Mouse (Mus musculus) urinary bladder, adult 2 months (tissue): ENCODE results near the gene Kdelr2. TPM values are rescaled to one million over a fixed set of nuclear protein-coding genes. Genes with fewer than 3 reads are reported as not detected.

Source experiments
- DNase-seq: peaks from one replicate; pipeline ENCODE4 v3.0.0; 2022; ENCODE audit warnings: low spot score
- polyA plus RNA-seq: library from polyadenylated mRNA; depleted of rRNA; stranded (reverse); fragments of >200 nt; gene quantifications from 2 replicates; pipeline ENCODE4 v1.2.3, GENCODE M21; 2012

Gene Kdelr2
- polyA plus RNA-seq, 1 experiment, result 105 TPM

DNA sequence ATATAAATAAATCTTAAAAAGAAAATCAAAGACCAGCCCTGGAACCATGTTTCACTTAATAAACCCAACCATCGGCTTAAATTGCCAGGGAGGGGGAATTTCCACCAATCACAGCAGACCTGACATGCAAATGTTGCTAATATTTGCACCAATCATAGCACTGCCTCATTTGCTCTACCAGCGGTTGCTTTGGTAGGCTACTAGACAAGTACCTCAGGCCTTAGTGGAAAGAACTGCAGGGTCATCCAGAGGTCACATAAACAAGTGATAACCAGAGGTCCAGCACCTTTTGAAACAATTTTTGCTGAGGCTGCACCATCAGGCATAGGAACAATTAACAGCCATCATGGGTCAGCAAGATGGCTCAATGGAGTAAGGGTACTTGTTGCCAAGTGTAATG lies 2.1 kb upstream of the Kdelr2 start:
- DNase-seq, result no peak

DNA sequence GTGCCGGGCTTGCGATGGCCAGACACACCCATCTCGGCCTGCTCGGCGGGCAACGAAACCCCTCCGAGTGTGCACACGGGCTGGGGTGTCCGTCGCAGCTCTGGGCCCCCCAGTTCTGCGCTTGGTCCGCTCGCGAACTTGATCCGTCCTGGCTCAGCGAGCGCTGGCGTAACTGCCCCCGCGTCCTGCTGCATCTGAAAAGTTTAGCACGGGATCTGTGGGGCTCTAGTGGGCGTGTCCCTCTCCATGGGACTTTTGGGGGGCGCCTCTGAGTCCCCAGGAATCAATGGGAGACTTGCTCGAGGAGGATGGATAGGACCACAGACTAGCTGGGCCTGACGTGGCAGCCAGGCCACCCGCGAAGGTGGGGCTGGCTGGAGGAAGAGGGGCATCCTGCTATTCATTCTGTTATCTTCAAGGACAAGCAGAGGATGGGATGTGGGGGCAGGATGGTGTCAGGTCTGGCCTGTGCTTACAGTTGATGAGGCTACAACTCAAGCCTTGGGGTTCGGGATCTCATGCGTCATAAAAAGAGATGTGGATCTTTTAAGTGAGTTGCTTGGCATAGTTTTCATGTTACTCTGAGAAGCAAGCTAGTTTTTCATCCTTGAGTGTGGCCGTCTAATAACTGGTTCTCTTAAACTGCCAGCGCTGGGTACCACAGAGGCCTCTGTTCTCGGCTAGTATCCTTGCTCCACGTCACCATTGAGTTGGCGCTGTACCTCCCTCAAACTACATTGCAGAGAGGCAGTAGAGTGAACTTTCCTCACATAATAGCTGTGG lies 701 bp downstream of the Kdelr2 start:
- DNase-seq, result no peak

DNA sequence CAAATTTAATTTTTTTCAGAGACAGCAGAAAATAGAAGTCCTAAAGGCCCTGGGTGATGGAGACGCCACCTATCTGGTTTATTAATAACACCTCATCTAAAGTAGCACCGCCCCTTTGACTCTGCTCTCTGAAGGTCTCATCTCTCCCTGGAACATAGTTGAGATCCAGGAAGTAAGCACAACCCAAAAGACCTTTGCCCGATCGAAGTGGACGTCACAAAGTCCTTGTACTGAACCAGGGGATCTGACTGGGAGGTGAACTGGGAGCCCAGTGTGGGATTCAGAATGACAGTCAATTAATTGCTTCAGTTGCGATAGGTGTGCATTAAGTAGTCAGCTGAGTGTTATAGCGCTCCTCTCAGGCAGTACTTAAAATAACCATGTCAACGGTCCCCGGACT lies 1.6 kb downstream of the Kdelr2 start:
- no peak for DNase-seq

DNA sequence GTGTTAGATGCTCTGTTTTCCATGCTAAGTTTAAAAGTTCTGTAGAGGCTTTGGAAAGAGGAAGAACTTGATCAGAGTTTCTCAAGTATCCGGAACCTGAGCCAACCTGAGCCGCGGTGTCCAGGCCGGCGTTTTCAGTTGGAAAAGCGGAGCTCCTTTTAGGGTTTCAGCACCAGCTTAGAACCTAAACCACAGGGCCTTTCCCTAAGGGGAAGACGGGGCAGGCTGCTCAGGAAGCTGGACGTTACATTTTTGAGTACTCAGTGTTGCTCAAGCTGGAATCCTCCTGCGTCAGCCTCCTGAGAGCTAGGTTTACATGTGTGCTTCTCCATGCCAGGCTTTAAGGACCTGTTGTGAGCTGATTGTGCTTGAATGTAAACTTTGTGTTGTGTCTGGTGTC lies 2.9 kb downstream of the Kdelr2 start:
- DNase-seq, result no peak

DNA sequence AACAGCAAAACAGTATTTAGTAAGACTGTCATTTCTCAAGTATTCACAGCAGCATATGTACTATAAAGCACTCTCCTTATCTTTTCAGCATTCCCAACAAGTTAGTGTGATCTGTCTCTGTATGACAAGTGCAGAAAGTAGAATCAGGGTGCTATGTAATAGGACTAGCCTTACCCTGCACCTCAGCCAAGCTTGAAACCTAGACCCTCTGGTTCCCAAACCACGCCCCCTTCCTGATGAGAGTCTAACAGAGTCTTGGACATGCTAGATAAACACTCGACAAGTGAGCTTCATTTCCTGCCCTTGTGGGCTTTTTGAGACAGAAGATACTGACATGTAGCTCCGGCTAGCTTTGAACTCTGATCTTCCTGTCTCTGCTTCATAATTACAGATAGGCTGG lies 5.6 kb downstream of the Kdelr2 start:
- DNase-seq, result no peak

DNA sequence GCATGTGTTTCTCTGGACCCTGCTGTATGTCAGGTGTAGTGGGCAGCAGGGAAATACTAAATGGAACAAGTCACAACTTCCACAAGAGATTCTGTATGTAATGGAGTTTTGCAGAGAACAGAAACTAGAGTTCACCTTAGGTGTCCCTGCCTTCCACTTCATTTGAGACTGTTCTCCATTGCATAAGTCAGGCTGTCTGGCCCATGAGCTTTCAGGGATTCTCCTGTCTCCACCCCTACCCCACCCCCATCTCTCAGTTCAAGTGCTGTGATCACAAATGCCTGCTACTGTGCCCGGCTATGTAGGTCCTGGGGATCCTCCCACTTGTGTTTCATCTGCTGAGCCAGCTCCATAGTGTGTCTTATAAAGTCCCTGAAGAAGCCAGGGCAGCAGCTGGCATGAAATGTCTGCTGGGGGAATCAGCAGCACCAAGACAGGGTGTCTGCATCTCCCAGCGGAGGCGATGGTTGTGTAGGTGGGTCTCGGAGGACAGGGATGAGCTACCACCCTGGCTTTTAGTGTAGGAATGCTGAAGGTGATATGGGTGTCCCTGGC lies 7.3 kb downstream of the Kdelr2 start:
- no peak for DNase-seq

DNA sequence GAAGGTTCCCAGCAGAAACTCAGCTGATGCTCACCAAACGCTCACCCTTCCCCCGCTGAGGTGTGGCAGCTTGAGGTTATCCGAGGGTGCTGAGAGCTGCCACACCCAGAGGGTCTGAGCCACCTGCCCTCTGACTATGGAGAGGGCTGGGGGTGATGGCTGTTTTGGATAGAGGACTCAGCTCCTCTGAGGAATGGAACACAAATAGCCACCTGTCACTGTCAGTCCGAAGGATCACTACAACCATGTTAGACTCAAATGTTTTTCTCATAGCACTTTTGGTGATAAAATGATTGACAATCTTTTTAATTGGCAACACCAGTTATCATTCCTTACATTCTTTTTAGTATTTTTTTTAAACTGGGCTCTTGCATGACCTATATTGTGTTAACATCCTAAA lies 17.8 kb downstream of the Kdelr2 start:
- DNase-seq, result no peak

DNA sequence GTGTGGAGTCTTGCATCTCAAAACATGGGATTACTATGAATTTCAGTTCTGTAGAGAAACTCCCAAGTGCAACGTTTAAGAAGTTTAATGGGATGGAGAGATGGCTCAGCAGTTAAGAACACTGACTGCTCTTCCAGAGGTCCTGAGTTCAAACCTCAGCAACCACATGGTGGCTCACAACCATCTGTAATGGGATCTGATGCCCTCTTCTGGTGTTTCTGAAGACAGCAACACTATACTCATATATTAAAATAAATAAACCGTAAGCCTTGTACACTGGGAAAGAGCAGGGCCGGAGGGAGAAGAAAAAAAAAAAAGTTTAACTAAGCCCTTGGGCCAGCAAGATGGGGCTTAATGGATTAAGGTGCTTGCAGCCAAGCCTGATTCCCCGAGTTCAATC lies 19.4 kb downstream of the Kdelr2 start:
- no peak for DNase-seq

DNA sequence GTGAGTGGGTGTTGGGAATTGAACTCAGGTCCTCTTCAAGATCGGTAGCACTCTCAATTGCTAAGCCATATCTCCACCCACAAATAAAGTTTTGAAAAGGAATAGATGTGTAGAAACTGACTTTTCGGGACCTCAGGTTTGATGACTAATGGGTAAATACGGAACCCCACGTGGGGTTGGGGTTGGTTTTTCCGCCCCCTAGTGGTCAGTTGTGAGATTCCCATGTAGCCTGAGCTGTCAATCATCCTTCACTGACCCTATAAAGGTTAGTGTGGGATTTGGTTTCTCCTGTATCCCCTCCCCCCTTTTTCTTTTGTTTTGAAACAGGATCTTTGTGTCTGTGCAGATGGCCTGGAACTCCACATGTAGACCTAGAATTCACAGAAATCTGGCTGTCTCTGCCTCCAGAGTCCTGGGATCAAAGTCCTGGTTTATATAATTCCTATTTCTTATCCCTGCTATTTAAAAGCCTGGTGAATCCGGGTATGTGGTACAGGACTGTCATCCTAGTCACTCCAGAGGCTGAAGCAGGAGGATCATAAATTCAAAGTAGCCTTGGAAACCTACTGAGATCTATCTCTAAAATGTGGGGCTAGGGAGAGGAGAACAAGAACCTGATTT lies 20.4 kb downstream of the Kdelr2 start:
- no peak for DNase-seq

DNA sequence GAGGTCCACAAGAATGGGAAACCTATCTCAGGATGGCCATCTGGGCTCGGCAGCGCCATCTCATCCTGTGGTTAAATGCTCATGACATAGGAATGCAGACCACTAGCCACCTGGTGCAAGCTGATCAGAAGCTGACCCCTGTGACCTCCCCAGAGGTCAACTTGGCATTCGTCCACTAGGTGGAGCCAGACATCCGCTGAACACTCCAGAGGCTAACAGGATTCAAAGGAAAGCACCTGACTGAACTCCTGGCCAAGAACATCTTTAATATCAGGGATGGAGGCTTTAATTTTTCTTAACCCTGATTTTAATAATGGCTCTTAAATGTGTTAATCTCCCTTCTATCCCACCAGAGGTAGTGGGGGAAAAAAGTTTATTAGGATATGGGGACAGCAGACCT lies 30.8 kb downstream of the Kdelr2 start:
- no peak for DNase-seq

DNA sequence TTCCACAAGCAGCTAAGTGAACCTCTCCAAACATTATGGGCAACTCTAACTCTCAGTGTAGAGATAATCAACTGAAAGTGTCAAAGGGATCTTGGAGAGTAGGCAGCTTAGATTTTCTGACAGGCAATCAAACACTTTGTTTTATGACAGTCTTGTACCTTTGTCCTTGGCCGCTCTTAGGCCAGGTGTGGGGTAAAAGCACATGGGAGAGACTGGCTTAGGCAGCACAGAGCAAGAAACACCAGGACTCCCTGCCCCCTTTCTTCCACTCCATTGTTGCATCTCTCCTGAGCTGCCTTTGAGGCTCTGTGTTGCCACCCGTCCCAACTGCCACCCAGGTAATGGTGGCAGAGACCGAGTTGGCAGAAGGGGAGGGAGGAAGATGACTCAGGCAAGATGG lies 37.7 kb downstream of the Kdelr2 start:
- no peak for DNase-seq

DNA sequence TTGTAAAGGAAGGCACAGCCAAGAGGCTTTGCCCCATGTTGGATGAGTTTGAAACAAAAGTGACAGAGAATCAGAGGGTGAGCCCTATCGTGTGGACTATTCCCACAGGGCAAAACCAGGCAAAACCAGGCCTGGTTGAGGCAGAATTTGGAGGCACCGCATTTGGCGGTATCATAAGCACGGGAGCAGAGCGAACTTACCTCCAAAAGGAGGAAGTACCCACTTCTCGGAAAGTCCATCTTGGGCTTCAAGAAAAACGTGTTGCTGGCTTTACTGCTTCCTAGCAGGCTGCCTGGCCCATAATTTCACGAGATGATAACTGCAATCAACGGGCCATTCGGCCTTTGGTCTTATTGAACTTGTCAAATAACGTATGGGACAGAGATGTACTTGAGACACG lies 38.1 kb downstream of the Kdelr2 start:
- no peak for DNase-seq

DNA sequence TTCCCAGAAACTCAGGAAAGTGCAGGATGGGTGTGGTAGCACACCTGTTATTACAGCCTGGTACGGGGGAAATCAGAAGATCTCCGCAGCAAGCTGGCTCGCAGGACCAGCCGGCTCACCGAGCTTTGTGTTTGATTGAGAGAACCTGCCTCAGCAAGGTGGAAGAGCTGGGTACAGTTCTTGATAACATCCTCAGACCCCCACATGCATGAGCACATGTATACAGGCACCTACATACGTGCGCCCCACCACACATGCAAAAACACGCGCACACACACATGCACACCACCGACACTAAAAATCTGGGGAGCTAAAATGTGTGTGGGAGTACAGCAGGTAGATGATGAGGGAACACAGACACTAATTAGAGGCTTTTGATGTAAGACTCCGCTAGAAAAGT lies 60.0 kb downstream of the Kdelr2 start:
- no peak for DNase-seq

DNA sequence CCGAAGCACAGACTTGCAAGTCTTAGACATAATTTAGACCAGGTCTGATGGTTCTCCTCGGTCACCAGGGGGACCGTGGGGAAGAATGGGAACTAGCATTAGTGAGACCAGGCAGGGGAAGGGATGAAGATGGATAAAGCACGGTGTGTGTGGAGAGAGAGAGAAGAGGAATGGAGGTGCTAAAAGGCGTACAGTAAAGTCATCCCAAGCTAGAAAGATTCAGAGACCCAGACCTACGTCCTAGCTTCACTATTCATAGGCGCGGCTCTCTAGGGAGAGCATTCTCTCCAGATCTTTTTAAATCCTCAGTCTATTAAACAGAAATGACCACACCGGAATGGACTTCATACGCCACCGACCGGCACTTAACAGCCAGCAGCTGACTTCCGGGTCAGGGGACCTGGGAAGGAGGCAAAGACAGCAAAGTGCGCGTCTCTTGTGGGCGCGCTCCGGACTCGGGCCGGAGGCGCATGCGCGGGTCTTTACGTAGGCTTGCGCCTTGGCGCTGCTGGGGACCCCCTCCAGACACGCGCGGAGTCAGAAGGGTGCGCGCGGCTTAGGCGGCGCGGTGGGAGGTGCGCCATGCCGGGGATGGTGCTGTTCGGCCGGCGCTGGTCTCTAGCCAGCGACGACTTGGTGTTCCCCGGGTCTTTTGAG lies 60.6 kb downstream of the Kdelr2 start, which contains the start of gene Daglb:
Gene Daglb (plus strand): TSS at position 485 of the 657 bp plus-strand sequence.
- DNase-seq, result peak; percentile 76

DNA sequence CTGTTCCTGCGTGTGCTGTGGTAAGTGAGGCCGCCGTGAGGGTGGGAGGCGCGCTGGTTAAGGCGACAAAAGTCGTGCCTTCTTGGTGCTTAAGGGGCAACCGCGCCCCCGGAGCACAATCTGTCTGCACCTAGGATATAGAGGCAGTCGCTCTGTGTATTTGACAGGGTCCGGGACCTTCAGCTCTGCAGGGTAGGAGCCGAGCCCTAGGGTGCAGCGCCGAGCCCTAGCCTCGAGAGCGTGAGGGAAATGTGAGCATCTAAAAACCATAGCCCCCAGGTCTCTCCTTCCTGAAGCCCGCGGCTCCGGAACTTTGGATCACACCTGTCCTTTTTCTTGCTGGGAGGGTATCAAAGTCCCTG lies 61.1 kb downstream of the Kdelr2 start:
- no peak for DNase-seq

DNA sequence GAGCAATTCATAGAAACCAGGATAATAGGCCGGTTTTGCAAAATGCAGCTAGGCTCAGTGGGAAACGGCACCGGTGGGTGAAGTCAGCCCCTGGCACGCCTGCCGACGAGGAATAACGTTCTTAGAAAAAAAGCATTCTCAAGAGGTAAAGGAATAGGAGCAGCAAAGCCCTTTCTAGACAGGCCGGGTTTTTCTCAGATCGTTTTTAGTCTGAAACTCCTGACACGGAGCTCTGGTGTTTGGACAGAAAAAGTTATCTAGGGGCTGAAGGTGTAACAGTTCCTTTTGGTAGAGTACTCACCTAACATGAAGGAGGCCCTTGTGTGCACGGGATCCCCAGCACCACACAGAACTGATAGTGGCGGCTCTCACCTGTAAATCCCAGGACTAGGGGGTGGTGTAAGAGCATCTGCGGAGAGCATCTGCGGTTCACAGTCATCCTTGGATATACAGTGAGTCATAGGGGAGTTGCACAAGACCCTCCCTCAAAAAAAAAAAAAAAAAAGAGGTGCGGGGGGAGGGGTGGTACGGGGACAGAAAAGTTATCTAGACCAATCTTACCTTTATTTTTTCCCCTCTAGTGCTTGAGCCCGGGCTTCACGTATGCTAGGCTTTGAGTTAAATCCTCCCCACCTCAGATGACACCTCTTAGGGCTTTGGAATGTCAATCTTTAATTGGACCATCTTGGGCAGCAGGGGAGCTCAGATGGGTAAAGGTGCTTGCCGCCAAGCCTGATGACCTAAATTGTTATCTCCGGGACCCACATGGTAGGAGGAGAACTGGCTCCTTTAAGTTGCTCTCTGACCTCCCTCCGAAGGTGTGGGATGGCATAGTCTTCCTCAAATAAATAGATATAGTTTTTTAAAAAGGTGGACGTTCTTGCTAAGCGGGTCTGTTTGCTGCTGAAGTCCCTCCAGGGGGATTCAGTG lies 61.8 kb downstream of the Kdelr2 start:
- DNase-seq, result no peak

DNA sequence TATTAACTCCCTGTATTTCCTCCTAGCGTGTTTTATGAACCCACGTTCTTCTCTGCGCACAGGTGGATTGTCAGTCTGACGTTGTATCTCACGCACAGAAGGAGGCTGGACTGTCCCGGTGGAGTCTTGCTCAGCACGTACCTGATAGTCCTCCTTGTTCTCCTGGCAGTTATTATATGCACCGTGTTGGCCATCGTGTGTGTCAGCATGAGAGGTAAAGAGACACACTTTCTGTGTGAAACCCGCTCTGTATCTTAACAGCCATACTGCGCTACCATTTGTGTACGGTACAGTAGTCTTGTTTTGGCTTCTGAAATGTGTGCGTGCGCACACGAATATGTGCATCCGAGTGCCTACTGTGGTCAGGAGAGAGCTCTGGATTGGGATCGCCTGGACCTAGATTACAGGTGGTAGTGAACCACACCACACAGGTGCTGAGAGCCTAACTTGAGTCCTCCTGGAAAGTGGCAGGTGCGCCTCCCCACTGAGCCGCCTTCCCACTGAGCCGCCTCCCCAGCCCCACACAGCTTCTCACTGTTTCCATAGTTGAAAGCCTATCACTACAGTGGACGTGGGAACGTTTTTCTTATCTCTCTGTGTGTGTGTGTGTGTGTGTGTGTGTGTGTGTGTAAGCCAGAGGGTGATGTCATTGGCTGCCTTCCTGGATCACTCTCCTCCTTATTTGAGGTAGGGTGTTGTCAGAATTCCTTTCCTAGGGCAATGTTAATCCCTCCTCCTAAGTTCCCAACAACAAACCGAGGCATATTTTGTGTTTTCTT lies 63.4 kb downstream of the Kdelr2 start:
- DNase-seq, result no peak

DNA sequence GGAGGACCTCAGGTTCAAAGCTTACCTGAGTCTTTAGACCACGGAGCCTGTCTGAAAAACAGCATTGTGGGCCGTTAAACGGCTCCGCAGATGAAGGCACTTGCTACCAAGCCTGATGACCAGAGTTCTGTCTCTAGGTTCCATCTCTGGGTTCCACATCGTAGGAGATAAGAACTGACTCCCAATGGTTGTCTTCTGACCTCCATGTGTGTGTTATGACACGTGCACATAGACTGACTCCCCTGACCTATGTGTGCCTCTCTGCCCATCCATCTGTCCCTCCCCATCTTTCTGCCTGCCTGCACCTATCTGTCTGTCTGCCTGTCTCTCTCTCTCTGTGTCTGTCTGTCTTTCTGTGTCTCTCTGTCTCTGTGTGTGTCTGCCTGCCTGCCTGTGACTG lies 64.3 kb downstream of the Kdelr2 start:
- no peak for DNase-seq

DNA sequence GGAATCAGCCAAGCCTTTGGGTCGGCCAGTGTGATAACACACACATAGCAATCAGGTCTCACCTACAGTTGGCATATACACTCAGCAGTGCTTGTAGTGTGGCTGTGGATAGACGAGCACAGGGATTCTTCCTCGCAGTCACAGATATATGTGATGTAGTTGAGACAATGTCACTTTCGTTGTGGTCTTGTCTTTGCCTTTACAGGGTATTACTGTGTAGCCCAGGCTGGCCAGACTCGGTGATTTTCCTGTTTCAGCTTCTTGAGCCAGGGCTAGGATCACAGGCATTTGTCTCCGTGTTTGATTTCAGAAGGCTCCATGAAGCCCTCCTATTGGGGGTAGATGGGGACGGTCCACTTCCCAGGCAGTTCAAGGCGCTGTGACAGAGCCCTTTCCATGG lies 66.0 kb downstream of the Kdelr2 start:
- no peak for DNase-seq

DNA sequence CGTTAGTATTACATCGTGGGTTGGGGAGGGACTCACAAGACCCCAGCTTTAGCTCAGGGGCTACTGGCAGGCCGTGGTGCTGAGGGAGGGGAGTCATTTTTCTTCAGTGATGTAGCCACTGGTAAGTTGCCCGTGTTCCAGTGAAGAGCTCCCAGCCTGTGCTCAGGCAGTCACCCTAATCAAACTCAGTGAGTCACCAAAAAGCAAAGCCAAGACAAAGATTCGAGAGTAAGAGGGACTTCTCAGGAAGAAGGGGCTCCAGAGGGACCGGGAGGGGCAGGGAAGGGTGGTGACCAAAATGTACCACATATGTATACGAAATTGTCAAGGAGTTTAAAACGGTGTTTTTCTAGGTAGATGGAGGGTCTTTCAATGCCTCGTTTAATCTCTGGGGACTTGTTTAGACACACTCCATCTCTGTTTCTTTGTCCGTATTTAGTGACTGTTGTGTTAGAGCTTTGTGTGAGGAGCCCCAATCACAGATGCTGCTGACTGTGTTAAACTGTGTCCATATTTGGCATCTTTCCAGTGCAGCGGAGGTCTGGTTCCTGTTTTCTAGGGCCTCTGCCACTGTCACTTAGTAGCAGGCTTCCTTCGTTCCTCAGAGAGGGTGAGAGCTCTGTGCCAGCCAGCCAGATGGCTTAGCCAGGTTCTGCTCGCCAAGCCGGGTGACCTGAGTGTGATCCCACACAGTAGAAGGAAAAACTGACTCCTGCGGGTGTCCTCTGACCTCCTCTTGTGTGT lies 67.0 kb downstream of the Kdelr2 start:
- peak; percentile 22 for DNase-seq
